Mouse (Mus musculus) right cerebral cortex, adult 18-20 months (tissue): ENCODE results near the gene Jund.

Experiments used
- DNase-seq: peaks from one replicate; pipeline ENCODE4 v3.0.0; 2022; ENCODE audit warnings: mixed read lengths

The Jund gene

GRCm38 (mm10) chr8:70700555-70700922 is 1.8 kb downstream of the Jund start:
- peak; percentile 89 for DNase-seq

- DNase-seq = no peak
Observed at GRCm38 (mm10) chr8:70701048-70701981, 2.6 kb downstream of the Jund start.

GRCm38 (mm10) chr8:70701982-70702841 is 3.5 kb downstream of the Jund start:
- DNase-seq = no peak

GRCm38 (mm10) chr8:70702842-70703182 is 4.1 kb downstream of the Jund start:
- no peak for DNase-seq

- no peak for DNase-seq
Observed at GRCm38 (mm10) chr8:70703287-70703686, 4.5 kb downstream of the Jund start, which contains the start of gene Iqcn. Gene Iqcn (plus strand): TSS chr8:70703457.

GRCm38 (mm10) chr8:70708281-70708680 is 9.5 kb downstream of the Jund start:
- no peak for DNase-seq

GRCm38 (mm10) chr8:70709794-70710193 is 11.0 kb downstream of the Jund start:
- no peak for DNase-seq

GRCm38 (mm10) chr8:70710296-70710695 is 11.5 kb downstream of the Jund start:
- no peak for DNase-seq

- no peak for DNase-seq
Observed at GRCm38 (mm10) chr8:70711041-70711440, 12.3 kb downstream of the Jund start.

GRCm38 (mm10) chr8:70713991-70714390 is 15.2 kb downstream of the Jund start:
- DNase-seq = no peak

- no peak for DNase-seq
Observed at GRCm38 (mm10) chr8:70715086-70715485, 16.3 kb downstream of the Jund start.

- no peak for DNase-seq
Observed at GRCm38 (mm10) chr8:70716521-70717400, 18.0 kb downstream of the Jund start.

- peak; percentile 64 for DNase-seq
Observed at GRCm38 (mm10) chr8:70718297-70718696, 19.5 kb downstream of the Jund start, which contains the start of gene Gm3336. Gene Gm3336 (plus strand): TSS chr8:70718543.

- no peak for DNase-seq
Observed at GRCm38 (mm10) chr8:70719796-70720270, 21.1 kb downstream of the Jund start.

GRCm38 (mm10) chr8:70720739-70721138 is 22.0 kb downstream of the Jund start:
- peak; percentile 62 for DNase-seq

GRCm38 (mm10) chr8:70721601-70722000 is 22.9 kb downstream of the Jund start:
- DNase-seq = no peak

GRCm38 (mm10) chr8:70723486-70724210 is 24.9 kb downstream of the Jund start, which contains the start of gene Pde4c:
Gene Pde4c (plus strand): TSS chr8:70723720.
- no peak for DNase-seq

- no peak for DNase-seq
Observed at GRCm38 (mm10) chr8:70724216-70724615, 25.5 kb downstream of the Jund start.

- DNase-seq = no peak
Observed at GRCm38 (mm10) chr8:70725792-70726447, 27.2 kb downstream of the Jund start.

- no peak for DNase-seq
Observed at GRCm38 (mm10) chr8:70726721-70727120, 28.0 kb downstream of the Jund start.
